Mouse (Mus musculus): Measurements from ENCODE around the gene Dnajb12. TPM values are rescaled to one million over a fixed set of nuclear protein-coding genes. Genes with fewer than 3 reads are reported as not detected.

Gene Dnajb12
- polyA plus RNA-seq, 1 experiment from 2014 or later = 27.6 TPM

DNA sequence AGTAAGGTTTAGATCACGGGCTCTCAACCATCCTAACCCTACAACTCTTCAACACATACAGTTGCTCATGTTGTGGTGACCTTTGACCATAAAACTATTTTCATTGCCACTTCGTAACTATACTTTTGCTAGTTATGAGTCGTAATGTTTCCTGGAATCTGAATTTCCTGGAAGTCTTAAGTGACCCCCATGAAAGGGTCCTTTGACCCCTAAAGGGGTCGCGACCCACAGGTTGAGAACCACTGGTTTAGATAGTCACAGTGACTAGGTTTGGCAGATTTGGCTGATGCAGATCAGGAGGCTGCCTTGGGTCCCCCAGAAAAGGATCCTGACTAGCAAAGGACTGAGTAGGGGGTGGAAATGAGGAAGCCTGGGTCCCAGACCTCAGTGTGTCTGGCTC, 59.3 kb downstream of the Dnajb12 start:
- 78% methylated on average over 5 of the region's 5 CpGs for WGBS
- Histone ChIP-seq H3K27me3 (replicated peaks; ENCODE audit: control insufficient read depth, insufficient read depth, low read length) (no peaks in the 10 kb centered on the region), H3K9me3 (ENCODE audit: control insufficient read depth, low read length) (no peaks in the 10 kb centered on the region), H3K27ac (ENCODE audit: low read length) (no peak overlapping the region), H3K4me3 (ENCODE audit: low read length) (no peak overlapping the region), H3K4me1 (ENCODE audit: control insufficient read depth, insufficient read depth, low read length) (peaks cover 24% of the 10 kb centered on the region), H3K9ac (ENCODE audit: low read depth, low read length) (no peak overlapping the region), H3K36me3 (ENCODE audit: control insufficient read depth, insufficient read depth, low read length) (no peaks in the 10 kb centered on the region), H3K4me2 (ENCODE audit: low read depth, low read length) (no peak overlapping the region)
- ATAC-seq = no peak

DNA sequence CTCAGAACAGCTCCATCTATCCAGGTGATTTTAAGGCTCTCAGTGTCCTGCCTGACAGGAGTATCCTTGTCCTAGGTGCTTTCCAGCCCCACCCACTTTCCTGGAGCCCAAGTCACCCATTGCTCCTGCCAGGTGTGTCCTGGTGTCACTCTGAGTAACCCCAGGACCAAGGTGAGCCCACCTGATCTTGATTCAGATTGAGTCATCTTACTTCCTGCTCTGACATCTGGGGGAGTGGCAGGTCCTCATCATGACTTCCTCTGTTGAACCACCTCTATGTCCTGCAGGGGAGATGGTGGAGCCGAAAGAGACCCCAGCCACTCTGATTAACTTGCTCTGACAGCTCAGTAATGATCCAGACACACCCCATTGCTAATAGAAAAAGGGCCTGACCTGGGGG, 59.7 kb downstream of the Dnajb12 start:
- WGBS = 79% methylated on average over 1 of the region's 1 CpGs
- H3K4me3 ChIP-seq (ENCODE audit: low read length) = no peak overlapping the region
- no peak for ATAC-seq

DNA sequence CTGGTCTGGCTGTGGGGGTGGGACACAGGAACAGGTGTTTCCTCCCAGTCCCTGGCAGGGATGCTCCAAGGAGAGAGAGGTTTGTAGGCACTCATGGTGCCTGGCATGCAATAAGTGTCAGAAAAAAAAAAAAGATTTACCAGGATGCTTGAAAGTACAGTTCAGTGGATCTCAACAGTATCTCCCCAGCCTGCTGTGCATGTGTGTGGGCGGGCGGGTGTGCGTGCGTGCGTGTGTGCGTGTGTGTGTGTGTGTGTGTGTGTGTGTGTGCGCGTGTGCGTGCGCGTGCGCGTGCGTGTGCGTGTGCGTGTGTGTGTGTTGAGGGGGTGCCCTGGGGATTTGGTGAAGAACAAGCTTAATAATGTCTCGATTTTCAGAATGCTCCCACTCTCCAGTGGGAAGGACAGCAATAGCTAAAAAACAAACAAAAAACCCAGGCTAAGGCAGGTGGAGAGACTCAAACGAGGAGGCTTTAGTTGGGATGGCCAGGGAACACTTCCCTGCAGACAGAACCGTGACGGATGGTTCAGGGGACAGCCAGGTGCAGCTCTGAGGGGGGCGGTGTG, 63.0 kb downstream of the Dnajb12 start:
- no peak for ATAC-seq
- Histone ChIP-seq H3K27ac (ENCODE audit: low read length) (no peak overlapping the region), H3K27me3 (replicated peaks; ENCODE audit: control insufficient read depth, insufficient read depth, low read length) (no peaks in the 10 kb centered on the region), H3K9ac (ENCODE audit: low read depth, low read length) (peak overlapping the region; percentile 64), H3K4me2 (ENCODE audit: low read depth, low read length) (peak overlapping the region; percentile 73), H3K4me1 (ENCODE audit: control insufficient read depth, insufficient read depth, low read length) (peaks cover 18% of the 10 kb centered on the region), H3K4me3 (ENCODE audit: low read length) (peak overlapping the region; percentile 36), H3K36me3 (ENCODE audit: control insufficient read depth, insufficient read depth, low read length) (no peaks in the 10 kb centered on the region), H3K9me3 (ENCODE audit: control insufficient read depth, low read length) (no peaks in the 10 kb centered on the region)
- WGBS = 47% methylated on average over 21 of the region's 21 CpGs

More for the DNA sequence above, 59.7 kb downstream of the Dnajb12 start:
- H3K36me3 ChIP-seq (ENCODE audit: control insufficient read depth, insufficient read depth, low read length) = no peaks in the 10 kb centered on the region
- no peak overlapping the region for H3K27ac ChIP-seq (ENCODE audit: low read length)
- H3K9me3 ChIP-seq (ENCODE audit: control insufficient read depth, low read length) = no peaks in the 10 kb centered on the region
- H3K4me1 ChIP-seq (ENCODE audit: control insufficient read depth, insufficient read depth, low read length) = peaks cover 25% of the 10 kb centered on the region
- H3K27me3 ChIP-seq (replicated peaks; ENCODE audit: control insufficient read depth, insufficient read depth, low read length) = no peaks in the 10 kb centered on the region
- no peak overlapping the region for H3K9ac ChIP-seq (ENCODE audit: low read depth, low read length)
- H3K4me2 ChIP-seq (ENCODE audit: low read depth, low read length) = no peak overlapping the region

GRCm38 (mm10) chr10:59942847-59943420, 63.6 kb downstream of the Dnajb12 start:
- 2% methylated on average over 16 of the region's 16 CpGs for WGBS
- peak; percentile 46 for ATAC-seq
- Histone ChIP-seq H3K9me3 (ENCODE audit: control insufficient read depth, low read length) (no peaks in the 10 kb centered on the region), H3K4me2 (ENCODE audit: low read depth, low read length) (peak overlapping the region; percentile 73), H3K9ac (ENCODE audit: low read depth, low read length) (peak overlapping the region; percentile 64), H3K36me3 (ENCODE audit: control insufficient read depth, insufficient read depth, low read length) (no peaks in the 10 kb centered on the region), H3K27me3 (replicated peaks; ENCODE audit: control insufficient read depth, insufficient read depth, low read length) (no peaks in the 10 kb centered on the region), H3K27ac (ENCODE audit: low read length) (peak overlapping the region; percentile 66), H3K4me3 (ENCODE audit: low read length) (peak overlapping the region; percentile 36), H3K4me1 (ENCODE audit: control insufficient read depth, insufficient read depth, low read length) (peaks cover 18% of the 10 kb centered on the region)

DNA sequence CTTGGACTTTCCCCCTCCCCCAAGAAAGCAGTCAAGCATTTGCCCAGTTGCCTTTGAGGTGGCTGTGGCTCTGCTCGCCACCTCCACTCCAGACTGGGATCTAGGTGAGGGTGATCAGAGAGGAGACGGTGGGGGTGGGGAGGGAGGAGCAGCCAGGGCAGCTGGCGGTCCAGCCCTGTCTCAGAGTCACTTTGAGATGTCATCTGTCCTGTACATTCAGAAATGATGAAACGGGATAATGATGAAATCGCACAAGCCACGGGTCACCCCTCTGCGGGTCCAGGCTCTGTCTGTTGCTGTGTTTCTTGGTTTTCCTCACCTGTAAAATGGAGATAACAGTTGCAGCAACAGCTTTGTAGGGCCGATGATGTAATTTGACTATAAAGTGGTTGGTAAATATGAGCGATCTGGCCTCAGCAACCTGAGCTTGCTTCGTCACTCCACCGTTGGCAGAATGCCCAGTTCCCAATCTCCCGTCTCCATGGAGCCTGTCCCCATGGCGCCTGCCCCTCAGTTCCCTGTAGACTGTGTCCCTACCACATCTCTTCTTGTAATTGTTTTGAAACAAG, 64.1 kb downstream of the Dnajb12 start:
- Histone ChIP-seq H3K4me1 (ENCODE audit: control insufficient read depth, insufficient read depth, low read length) (peaks cover 23% of the 10 kb centered on the region), H3K36me3 (ENCODE audit: control insufficient read depth, insufficient read depth, low read length) (no peaks in the 10 kb centered on the region), H3K27ac (ENCODE audit: low read length) (peak overlapping the region; percentile 66), H3K9me3 (ENCODE audit: control insufficient read depth, low read length) (no peaks in the 10 kb centered on the region), H3K9ac (ENCODE audit: low read depth, low read length) (peak overlapping the region; percentile 64), H3K27me3 (replicated peaks; ENCODE audit: control insufficient read depth, insufficient read depth, low read length) (no peaks in the 10 kb centered on the region), H3K4me2 (ENCODE audit: low read depth, low read length) (peak overlapping the region; percentile 73), H3K4me3 (ENCODE audit: low read length) (peak overlapping the region; percentile 36)
- 33% methylated on average over 13 of the region's 13 CpGs for WGBS
- peak; percentile 89 for ATAC-seq

DNA sequence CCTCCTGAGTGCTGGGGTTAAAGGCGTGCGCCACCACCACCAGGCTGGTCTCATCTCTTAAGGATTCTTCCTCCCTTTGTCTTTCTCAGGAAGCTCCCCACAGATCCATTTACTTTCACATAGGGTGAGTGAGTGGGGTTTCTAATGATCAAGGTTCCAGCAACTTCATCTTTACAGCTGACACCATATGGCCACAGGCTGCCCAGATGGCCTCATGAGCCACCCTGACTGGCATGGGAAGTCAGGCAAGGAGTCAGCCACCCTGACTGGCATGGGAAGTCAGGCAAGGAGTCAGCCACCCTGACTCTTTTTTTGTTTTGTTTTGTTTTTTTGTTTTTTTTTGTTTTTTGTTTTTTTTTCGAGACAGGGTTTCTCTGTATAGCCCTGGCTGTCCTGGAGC, 66.1 kb downstream of the Dnajb12 start:
- Histone ChIP-seq H3K4me3 (ENCODE audit: low read length) (no peak overlapping the region), H3K4me2 (ENCODE audit: low read depth, low read length) (no peak overlapping the region), H3K36me3 (ENCODE audit: control insufficient read depth, insufficient read depth, low read length) (no peaks in the 10 kb centered on the region), H3K4me1 (ENCODE audit: control insufficient read depth, insufficient read depth, low read length) (peaks cover 40% of the 10 kb centered on the region), H3K27me3 (replicated peaks; ENCODE audit: control insufficient read depth, insufficient read depth, low read length) (no peaks in the 10 kb centered on the region), H3K27ac (ENCODE audit: low read length) (no peak overlapping the region), H3K9me3 (ENCODE audit: control insufficient read depth, low read length) (no peaks in the 10 kb centered on the region), H3K9ac (ENCODE audit: low read depth, low read length) (no peak overlapping the region)
- WGBS = 93% methylated on average over 3 of the region's 3 CpGs
- no peak for ATAC-seq

DNA sequence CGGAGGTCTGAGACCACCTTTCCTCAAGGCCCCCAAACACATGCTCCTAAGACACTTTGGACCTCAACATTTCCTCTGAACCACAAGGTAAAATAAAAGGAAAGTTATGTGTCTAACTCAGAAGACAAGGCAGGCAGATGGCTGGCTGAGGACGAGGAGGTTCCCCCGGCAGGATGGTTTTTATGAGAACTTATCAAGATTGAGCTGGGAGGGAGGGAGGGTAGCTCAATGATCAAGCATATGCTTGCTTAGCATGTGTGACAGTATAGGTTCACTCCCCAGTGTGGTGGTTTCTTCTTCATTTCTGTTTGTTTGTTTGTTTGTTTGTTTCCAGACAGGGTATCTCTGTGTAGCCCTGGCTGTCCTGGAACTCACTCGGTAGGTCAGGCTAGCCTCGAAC, 67.0 kb downstream of the Dnajb12 start:
- no peaks in the 10 kb centered on the region for H3K27me3 ChIP-seq (replicated peaks; ENCODE audit: control insufficient read depth, insufficient read depth, low read length)
- H3K36me3 ChIP-seq (ENCODE audit: control insufficient read depth, insufficient read depth, low read length) = no peaks in the 10 kb centered on the region
- no peak overlapping the region for H3K4me3 ChIP-seq (ENCODE audit: low read length)
- peaks cover 40% of the 10 kb centered on the region for H3K4me1 ChIP-seq (ENCODE audit: control insufficient read depth, insufficient read depth, low read length)
- no peak overlapping the region for H3K27ac ChIP-seq (ENCODE audit: low read length)
- no peak overlapping the region for H3K9ac ChIP-seq (ENCODE audit: low read depth, low read length)
- 82% methylated on average over 5 of the region's 5 CpGs for WGBS
- ATAC-seq = no peak
- no peak overlapping the region for H3K4me2 ChIP-seq (ENCODE audit: low read depth, low read length)
- H3K9me3 ChIP-seq (ENCODE audit: control insufficient read depth, low read length) = no peaks in the 10 kb centered on the region

GRCm38 (mm10) chr10:59947296-59948073, 68.1 kb downstream of the Dnajb12 start:
- H3K4me3 ChIP-seq (ENCODE audit: low read length) = no peak overlapping the region
- H3K27ac ChIP-seq (ENCODE audit: low read length) = peak overlapping the region; percentile 45; the same call in 1 of the 2 replicates
- H3K27me3 ChIP-seq (replicated peaks; ENCODE audit: control insufficient read depth, insufficient read depth, low read length) = no peaks in the 10 kb centered on the region
- no peak overlapping the region for H3K9ac ChIP-seq (ENCODE audit: low read depth, low read length)
- H3K9me3 ChIP-seq (ENCODE audit: control insufficient read depth, low read length) = no peaks in the 10 kb centered on the region
- no peak overlapping the region for H3K4me2 ChIP-seq (ENCODE audit: low read depth, low read length)
- peaks cover 37% of the 10 kb centered on the region for H3K4me1 ChIP-seq (ENCODE audit: control insufficient read depth, insufficient read depth, low read length)
- no peak for ATAC-seq
- WGBS = 70% methylated on average over 7 of the region's 7 CpGs
- H3K36me3 ChIP-seq (ENCODE audit: control insufficient read depth, insufficient read depth, low read length) = no peaks in the 10 kb centered on the region
